23 mouse cellular contexts compared by ENCODE assay signal in the genomic region with DNA sequence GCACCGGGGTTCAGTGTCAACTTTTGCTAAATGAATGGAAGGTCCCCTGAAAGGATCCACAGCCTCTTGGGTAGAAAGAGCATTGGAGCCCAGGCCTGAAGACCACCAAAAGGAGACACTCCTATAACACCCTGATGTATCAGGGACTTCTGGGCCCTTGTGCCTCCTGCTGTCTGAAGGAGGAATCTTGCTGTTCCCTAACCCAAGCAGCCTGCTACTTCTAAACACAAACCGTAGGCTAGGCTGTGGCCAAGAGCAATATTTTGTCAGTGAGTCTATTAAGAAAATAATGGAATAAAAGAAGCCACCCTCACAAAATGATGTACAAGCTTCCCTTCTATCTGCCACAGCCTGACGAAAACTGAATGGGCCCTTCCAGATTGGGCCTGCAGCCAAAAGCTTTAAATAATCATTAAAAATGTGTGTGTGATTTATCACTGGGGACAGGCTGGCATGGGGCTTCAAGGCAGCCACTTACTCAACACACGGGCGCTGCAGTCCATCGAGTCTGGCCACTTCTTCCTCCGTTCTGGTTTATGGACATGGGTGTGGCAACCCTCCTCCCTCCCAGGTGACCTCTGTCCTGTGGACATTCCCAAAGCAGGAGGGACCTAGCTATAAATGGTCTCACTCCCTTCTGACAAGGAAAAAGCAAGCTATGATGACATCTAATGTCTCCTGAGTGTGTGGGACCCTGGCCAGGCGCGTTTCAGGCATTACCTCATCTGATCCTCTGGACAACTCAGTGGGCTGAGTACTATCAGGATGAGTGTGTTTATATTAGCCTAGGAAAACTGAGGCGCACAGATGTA. TPM values are rescaled to one million over a fixed set of nuclear protein-coding genes. Genes with fewer than 3 reads are reported as not detected.
DNase-seq lines count a peak whose midpoint lies in the region; ATAC-seq and TF ChIP-seq lines count a peak whose summit lies in the region.
"Had no signal": no experiment of that assay in that cellular context is flagged by ENCODE, and none has a peak within 500 bp of the region (broad histone marks: within the 10 kb centered on the region; RNA-seq: fewer than 3 reads in every experiment).

No protein-coding gene starts in this region.

- no peaks in the 10 kb centered on the region for H3K9me3 ChIP-seq in kidney, embryonic 16.5 days (ENCODE audit: low read length)
- no peaks in the 10 kb centered on the region for H3K9me3 ChIP-seq in stomach, postnatal 0 days (ENCODE audit: control insufficient read depth, low read length)
- H3K9me3 ChIP-seq: forebrain, embryonic 15.5 days; hindbrain, embryonic 10.5 days; limb, embryonic 15.5 days had no signal

- ATAC-seq in kidney, embryonic 16.5 days (ENCODE audit: low FRiP score, low TSS enrichment): peak; percentile 70
- ATAC-seq in stomach, postnatal 0 days (ENCODE audit: low FRiP score, low TSS enrichment): no peak
- ATAC-seq: forebrain, embryonic 15.5 days; liver, postnatal 0 days had no signal

- peak; percentile 28 for DNase-seq in adrenal gland, adult 2 months
- DNase-seq in adrenal gland, adult 18-20 months (ENCODE audit: low spot score in 2 of 2): no peak
- no peak for DNase-seq in kidney, adult 18-20 months
- DNase-seq in urinary bladder, adult 18-20 months (ENCODE audit: low spot score in 2 of 2): peak; percentile 13 to 21
- no peak for DNase-seq in urinary bladder, postnatal 10 days (ENCODE audit: low spot score)
- no peak for DNase-seq in stomach, postnatal 0 days (ENCODE audit: low spot score)
- DNase-seq in ovary, adult 18-20 months (ENCODE audit: low spot score): no peak
- DNase-seq: cerebellum, postnatal 25 days; heart, adult 11 months; liver, postnatal 0 days; right cerebral cortex, adult 18-20 months had no signal

- peak; percentile 25 for TF ChIP-seq CTCF in stomach, postnatal 0 days (IDR thresholded peaks at IDR 0.05; ENCODE audit: low read depth)

- WGBS in kidney, embryonic 16.5 days: 35% methylated on average over 10 of the region's 10 CpGs
- WGBS in stomach, postnatal 0 days: 36% methylated on average over 10 of the region's 10 CpGs

- no peak overlapping the region for H3K4me3 ChIP-seq in kidney, embryonic 16.5 days (ENCODE audit: low read length)
- H3K4me3 ChIP-seq in stomach, postnatal 0 days (ENCODE audit: low read depth, low read length): no peak overlapping the region
- H3K4me3 ChIP-seq: erythroblast, embryonic 14.5 days; forebrain, embryonic 15.5 days; hindbrain, embryonic 10.5 days; limb, embryonic 15.5 days had no signal

- H3K9ac ChIP-seq in kidney, embryonic 16.5 days (replicated peaks; ENCODE audit: low read length): no peak overlapping the region
- no peak overlapping the region for H3K9ac ChIP-seq in stomach, postnatal 0 days (ENCODE audit: low read length)
- H3K9ac ChIP-seq: forebrain, embryonic 15.5 days; limb, embryonic 15.5 days; liver, postnatal 0 days had no signal

- H3K27ac ChIP-seq in kidney, embryonic 16.5 days (ENCODE audit: low read length): no peak overlapping the region
- no peak overlapping the region for H3K27ac ChIP-seq in stomach, postnatal 0 days (replicated peaks)
- H3K27ac ChIP-seq: forebrain, embryonic 15.5 days; hindbrain, embryonic 10.5 days; limb, embryonic 15.5 days had no signal

- no peak overlapping the region for H3K4me2 ChIP-seq in kidney, embryonic 16.5 days (replicated peaks; ENCODE audit: low read depth, low read length)
- no peak overlapping the region for H3K4me2 ChIP-seq in stomach, postnatal 0 days (replicated peaks; ENCODE audit: low read depth)
- H3K4me2 ChIP-seq: forebrain, embryonic 15.5 days; limb, embryonic 15.5 days had no signal

- H3K36me3 ChIP-seq in kidney, embryonic 16.5 days (ENCODE audit: insufficient read depth, low read length): no peaks in the 10 kb centered on the region
- H3K36me3 ChIP-seq in stomach, postnatal 0 days (ENCODE audit: control insufficient read depth, insufficient read depth, low read length): no peaks in the 10 kb centered on the region
- H3K36me3 ChIP-seq: forebrain, embryonic 15.5 days; hindbrain, embryonic 10.5 days; limb, embryonic 15.5 days had no signal

- peaks cover 9% of the 10 kb centered on the region for H3K4me1 ChIP-seq in kidney, embryonic 16.5 days (ENCODE audit: insufficient read depth, low read length)
- no peaks in the 10 kb centered on the region for H3K4me1 ChIP-seq in stomach, postnatal 0 days (replicated peaks; ENCODE audit: control insufficient read depth, insufficient read depth)
- H3K4me1 ChIP-seq: forebrain, embryonic 15.5 days; limb, embryonic 15.5 days had no signal

- no peak for TF ChIP-seq EP300 in stomach, postnatal 0 days (optimal IDR thresholded peaks at IDR 0.05)

- H3K27me3 ChIP-seq in kidney, embryonic 16.5 days (ENCODE audit: insufficient read depth, low read length): peaks cover 7% of the 10 kb centered on the region; the same call in 1 of the 2 replicates
- H3K27me3 ChIP-seq in stomach, postnatal 0 days (ENCODE audit: control insufficient read depth, insufficient read depth, low read length): no peaks in the 10 kb centered on the region

RNA-seq across cellular contexts. Expression of a gene that starts 13.5 kb away (rescaled TPM):
- not detected for total RNA-seq in adrenal gland, adult 2 months (2021)
- polyA plus RNA-seq in adrenal gland, adult 2 months (2012; rRNA removed): not detected in 2 replicates
- not detected for total RNA-seq in adrenal gland, adult 18-20 months (2021)
- 0.06 and 0.13 TPM in 2 replicates for polyA plus RNA-seq in kidney, embryonic 16.5 days (2015; fragmentation: Nextera tagmentation; extraction: Ambion mirVana)
- not detected in 2 replicates for polyA plus RNA-seq in stomach, postnatal 0 days (2015; fragmentation: Nextera tagmentation; extraction: Ambion mirVana)
- total RNA-seq: layer of hippocampus, adult 18-20 months; left cerebral cortex, postnatal 14 days; megakaryocyte, adult 5-6 weeks; neutrophil, adult 5-6 weeks had no signal
- polyA plus RNA-seq: erythroblast, embryonic 14.5 days; forebrain, embryonic 15.5 days; heart, embryonic 14.5 days; hindbrain, embryonic 10.5 days; limb, embryonic 15.5 days; liver, postnatal 0 days; testis, adult 2 months; urinary bladder, adult 2 months had no signal

Comparison
In these comparisons a context has a peak if more than half of its experiments do, and no peak if none do; other contexts are left out.
1. DNase-seq: peak in adrenal gland, adult 2 months (single experiment) and urinary bladder, adult 18-20 months (2 of 2); none in adrenal gland, adult 18-20 months (0 of 2), kidney, adult 18-20 months (single experiment), urinary bladder, postnatal 10 days (single experiment), stomach, postnatal 0 days (single experiment) and ovary, adult 18-20 months (single experiment).